Mouse (Mus musculus) heart, postnatal 0 days (tissue): Measurements from ENCODE around the gene Cept1. TPM values are rescaled to one million over a fixed set of nuclear protein-coding genes. Genes with fewer than 3 reads are reported as not detected.

Experiments
- ATAC-seq: fragments of 200-750 bp; cut with Nextera tagmentation; 2 replicates; pipeline ENCODE4 v1.8.0; 2017; ENCODE audit warnings: low read depth, moderate number of reproducible peaks, moderate library complexity; ENCODE audit not compliant: insufficient read depth
- DNase-seq: peaks from one replicate; pipeline ENCODE4 v3.0.0-alpha.2; 2016; ENCODE audit warnings: low spot score
- H3K27ac ChIP-seq: fragments of 300-500 bp; sonication (generic); 2 replicates; pipeline ENCODE4 v1.5.1; 2014; ENCODE audit warnings: low read depth, mild to moderate bottlenecking
- H3K27me3 ChIP-seq: fragments of 300-500 bp; sonication (generic); 2 replicates; pipeline ENCODE4 v1.6.1; 2014; ENCODE audit warnings: low read length, mixed read lengths; ENCODE audit not compliant: control insufficient read depth, insufficient read depth
- H3K36me3 ChIP-seq: fragments of 300-500 bp; sonication (generic); replicated peaks from 2 replicates; pipeline ENCODE4 v1.6.1; 2014; ENCODE audit warnings: low read length, mixed read lengths; ENCODE audit not compliant: control insufficient read depth, insufficient read depth
- H3K4me1 ChIP-seq: fragments of 300-500 bp; sonication (generic); 2 replicates; pipeline ENCODE4 v1.6.1; 2014; ENCODE audit warnings: antibody characterized with exemption; ENCODE audit not compliant: control insufficient read depth, insufficient read depth
- H3K4me2 ChIP-seq: fragments of 300-500 bp; sonication (generic); 2 replicates; pipeline ENCODE4 v1.6.1; 2014; ENCODE audit warnings: low read depth, mild to moderate bottlenecking, low read length, moderate library complexity
- H3K4me3 ChIP-seq: fragments of 300-500 bp; sonication (generic); 2 replicates; pipeline ENCODE4 v1.5.1; 2014; ENCODE audit warnings: low read depth, low read length
- H3K9ac ChIP-seq: fragments of 300-500 bp; sonication (generic); replicated peaks from 2 replicates; pipeline ENCODE4 v1.6.1; 2014; ENCODE audit warnings: low read depth, low read length, mixed read lengths
- H3K9me3 ChIP-seq: fragments of 300-500 bp; sonication (generic); replicated peaks from 2 replicates; pipeline ENCODE4 v1.6.1; 2016; ENCODE audit warnings: low read length; ENCODE audit not compliant: control insufficient read depth
- CTCF ChIP-seq: IDR thresholded peaks from 2 replicates; pipeline ENCODE4 v1.5.1; 2016; ENCODE audit warnings: antibody characterized with exemption, control low read depth, low read depth
- EP300 ChIP-seq: IDR thresholded peaks from 2 replicates; pipeline ENCODE4 v1.6.1; 2016; ENCODE audit warnings: antibody characterized with exemption, low read depth
- WGBS: fragments of 180-500 bp; shearing (Covaris S2); extraction: QIAGEN DNeasy Blood & Tissue Kit; methylation state at CpG from one replicate; pipeline ENCODE4 v1.1.7; 2014; 5-methylcytosine and 5-hydroxymethylcytosine counted together
- polyA plus RNA-seq: library from polyadenylated mRNA; unstranded; fragments of >200 nt; fragmentation: Nextera tagmentation; extraction: Ambion mirVana; gene quantifications from 2 replicates; pipeline ENCODE4 v1.2.1, GENCODE M21; 2015
- total RNA-seq: library from RNA; depleted of rRNA; stranded (reverse); fragments of >200 nt; gene quantifications from 2 replicates; pipeline ENCODE4 v1.2.3, GENCODE M21; 2014; ENCODE audit warnings: low replicate concordance

Gene Cept1
- total and polyA plus RNA-seq, 2 experiments from 2014 or later = 21.2 to 29.3 TPM

DNA sequence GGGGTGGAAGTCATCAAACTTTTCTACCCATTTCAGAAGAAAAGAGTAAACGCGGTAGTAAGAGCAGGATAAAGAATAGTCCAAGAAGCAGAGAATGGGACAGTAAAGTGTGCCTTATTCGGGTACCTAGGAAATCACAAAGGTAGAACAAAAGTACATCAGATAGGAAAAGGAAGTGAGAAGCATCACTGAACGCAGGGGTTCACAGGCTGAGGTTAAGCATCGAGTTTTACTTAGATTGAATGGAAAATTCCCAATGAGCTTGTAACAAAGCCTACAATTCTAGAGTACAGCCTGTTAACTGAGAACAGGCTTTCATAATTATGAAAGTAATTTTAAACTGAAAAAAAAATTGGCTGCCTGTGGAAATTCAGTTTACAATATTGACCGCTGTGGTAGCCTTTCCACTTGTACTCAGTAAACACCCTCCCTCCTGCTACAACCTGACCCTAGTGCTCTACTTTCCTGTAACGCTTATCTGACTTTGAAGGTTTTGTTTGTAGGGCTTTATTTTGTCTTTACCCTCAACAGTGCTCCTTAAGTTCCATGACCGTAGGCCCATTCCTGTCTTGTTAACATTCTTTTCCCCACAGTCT, 2.8 kb downstream of the Cept1 start:
- Histone ChIP-seq H3K4me3 (no peak overlapping the region), H3K9me3 (no peaks in the 10 kb centered on the region), H3K36me3 (no peaks in the 10 kb centered on the region), H3K27me3 (no peaks in the 10 kb centered on the region), H3K9ac (no peak overlapping the region), H3K4me2 (0 out of 2 replicates have a peak overlapping the region, but pooled peaks have one; percentile 3), H3K27ac (no peak overlapping the region), H3K4me1 (peaks cover 11% of the 10 kb centered on the region; the same call in 1 of the 2 replicates)
- no peak for DNase-seq
- TF ChIP-seq EP300 (no peak), CTCF (no peak)
- 81% methylated on average over 8 of the region's 8 CpGs for WGBS
- ATAC-seq = no peak

- H3K4me2 ChIP-seq = no peak overlapping the region
- H3K9ac ChIP-seq = no peak overlapping the region
- no peak for TF ChIP-seq CTCF
- no peak for TF ChIP-seq EP300
- H3K4me1 ChIP-seq = no peaks in the 10 kb centered on the region
- no peaks in the 10 kb centered on the region for H3K9me3 ChIP-seq
- DNase-seq (no peak), ATAC-seq (no peak)
- H3K4me3 ChIP-seq = no peak overlapping the region
- H3K27me3 ChIP-seq = no peaks in the 10 kb centered on the region
- H3K36me3 ChIP-seq = peaks cover 20% of the 10 kb centered on the region
- WGBS = 92% methylated on average over 2 of the region's 2 CpGs
- no peak overlapping the region for H3K27ac ChIP-seq
These were observed 14.3 kb downstream of the Cept1 start for GRCm38 (mm10) chr3:106533277-106533676.

DNA sequence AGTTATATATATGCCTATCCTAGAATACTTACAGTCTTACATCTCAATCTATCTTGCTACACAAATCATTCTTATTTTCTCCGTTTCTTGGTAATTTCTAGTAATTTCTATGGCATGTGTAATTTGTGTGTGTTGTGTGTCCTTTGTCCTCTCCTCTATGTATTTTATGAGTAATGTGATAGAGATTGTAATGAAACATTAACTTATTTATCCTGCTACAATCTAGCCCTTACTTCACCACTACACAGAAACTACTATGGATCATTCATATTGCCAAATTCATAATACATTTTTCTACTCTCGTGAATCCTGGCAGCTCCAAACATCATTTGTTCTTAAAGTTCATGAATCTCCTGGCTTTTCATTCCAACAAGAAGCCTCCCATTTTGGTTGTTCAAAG, 19.6 kb downstream of the Cept1 start:
- ATAC-seq (no peak), DNase-seq (no peak)
- Histone ChIP-seq H3K9ac (no peak overlapping the region), H3K9me3 (no peaks in the 10 kb centered on the region), H3K27ac (no peak overlapping the region), H3K4me3 (no peak overlapping the region), H3K27me3 (no peaks in the 10 kb centered on the region), H3K4me1 (no peaks in the 10 kb centered on the region), H3K36me3 (0 out of 2 replicates have a peak, but pooled peaks cover 4% of the 10 kb centered on the region), H3K4me2 (no peak overlapping the region)
- TF ChIP-seq EP300 (no peak), CTCF (no peak)
- 82% methylated on average over 2 of the region's 2 CpGs for WGBS

DNA sequence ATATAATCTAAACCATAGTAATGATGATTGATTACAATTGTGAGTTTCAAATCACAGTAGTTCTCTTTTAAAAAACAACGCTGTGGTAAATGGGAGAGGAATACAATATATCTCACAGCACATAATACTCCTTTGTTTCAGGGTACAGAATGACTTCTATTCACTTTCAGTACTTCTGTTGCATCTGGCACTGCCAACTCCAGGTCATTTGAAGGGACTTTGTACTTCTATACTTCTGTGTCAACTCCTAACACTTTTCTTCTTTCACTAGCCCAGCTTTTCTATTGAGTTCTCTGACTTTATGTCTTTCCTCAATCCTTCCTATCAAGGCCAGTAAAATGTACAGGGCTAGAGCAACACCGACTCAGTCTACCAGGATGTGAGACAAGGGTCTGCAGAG, 21.2 kb downstream of the Cept1 start:
- ATAC-seq = no peak
- H3K4me2 ChIP-seq = no peak overlapping the region
- DNase-seq = no peak
- H3K9me3 ChIP-seq = no peaks in the 10 kb centered on the region
- H3K27me3 ChIP-seq = no peaks in the 10 kb centered on the region
- no peaks in the 10 kb centered on the region for H3K4me1 ChIP-seq
- TF ChIP-seq EP300 = no peak
- no peak for TF ChIP-seq CTCF
- WGBS = 93% methylated on average over 2 of the region's 2 CpGs
- H3K9ac ChIP-seq = no peak overlapping the region
- no peaks in the 10 kb centered on the region for H3K36me3 ChIP-seq
- no peak overlapping the region for H3K4me3 ChIP-seq
- no peak overlapping the region for H3K27ac ChIP-seq

GRCm38 (mm10) chr3:106522730-106523129, 24.9 kb downstream of the Cept1 start:
- DNase-seq = no peak
- Histone ChIP-seq H3K27ac (no peak overlapping the region), H3K9ac (no peak overlapping the region), H3K27me3 (no peaks in the 10 kb centered on the region), H3K4me2 (no peak overlapping the region), H3K4me1 (no peaks in the 10 kb centered on the region), H3K36me3 (0 out of 2 replicates have a peak, but pooled peaks cover 3% of the 10 kb centered on the region), H3K4me3 (no peak overlapping the region), H3K9me3 (no peaks in the 10 kb centered on the region)
- TF ChIP-seq EP300 (no peak), CTCF (no peak)
- no peak for ATAC-seq
- WGBS = 79% methylated on average over 1 of the region's 1 CpGs

DNA sequence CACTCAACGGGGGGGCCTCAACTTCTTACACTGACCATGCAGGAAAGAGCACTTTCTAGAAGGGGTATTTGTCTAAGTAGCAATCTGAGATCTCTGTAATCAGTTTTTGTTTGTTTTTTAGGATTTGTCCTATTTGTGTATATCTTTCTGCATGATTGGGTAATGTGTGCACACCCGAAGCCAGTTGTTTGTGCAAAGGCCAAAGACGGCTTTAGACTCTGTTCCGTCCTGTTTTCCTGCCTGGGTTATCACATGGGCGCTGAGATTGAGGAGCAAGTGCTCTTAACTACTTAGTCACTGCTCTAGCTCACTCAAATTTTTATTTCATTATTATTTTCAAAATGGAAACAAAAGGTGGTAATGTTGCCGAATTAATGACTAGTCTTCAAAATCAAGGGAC, 32.6 kb downstream of the Cept1 start:
- no peak for TF ChIP-seq EP300
- no peak for TF ChIP-seq CTCF
- H3K4me2 ChIP-seq = no peak overlapping the region
- peaks cover 12% of the 10 kb centered on the region; the same call in 1 of the 2 replicates for H3K36me3 ChIP-seq
- no peak overlapping the region for H3K4me3 ChIP-seq
- DNase-seq (no peak), ATAC-seq (no peak)
- no peak overlapping the region for H3K27ac ChIP-seq
- H3K9me3 ChIP-seq = no peaks in the 10 kb centered on the region
- H3K27me3 ChIP-seq = no peaks in the 10 kb centered on the region
- H3K4me1 ChIP-seq = no peaks in the 10 kb centered on the region
- H3K9ac ChIP-seq = no peak overlapping the region
- 83% methylated on average over 6 of the region's 6 CpGs for WGBS
